Mouse (Mus musculus): Measurements from ENCODE around the gene Gpr153.

GRCm38 (mm10) chr4:152312186-152312585 is 38.2 kb downstream of the Gpr153 start:
- TF ChIP-seq NELFE (IDR thresholded peaks at IDR 0.05; ENCODE audit: low read depth, low read length) = no peak
- TF ChIP-seq EP300 (IDR thresholded peaks at IDR 0.05; ENCODE audit: low read depth in 1 of 2, low read length in 2 of 2) = no peak
- TF ChIP-seq JUND (IDR thresholded peaks at IDR 0.05; ENCODE audit: low read depth, low read length) = no peak
- no peak for TF ChIP-seq MAX (IDR thresholded peaks at IDR 0.05; ENCODE audit: low read length)
- no peak for TF ChIP-seq POLR2A (IDR thresholded peaks at IDR 0.05; ENCODE audit: control insufficient read depth in 1 of 2, insufficient read depth in 1 of 2, low read depth in 1 of 2, low read length in 2 of 2, poor library complexity in 1 of 2)
- TF ChIP-seq USF1 (IDR thresholded peaks at IDR 0.05; ENCODE audit: low read depth, low read length) = no peak
- no peak for TF ChIP-seq CTCF (IDR thresholded peaks at IDR 0.05 in 2 of 3, conservative IDR thresholded peaks at IDR 0.05 in 1 of 3; ENCODE audit: control insufficient read depth in 1 of 3, insufficient read depth in 1 of 3, low read depth in 2 of 3, low read length in 3 of 3, poor library complexity in 1 of 3, severe bottlenecking in 1 of 3)
- no peak for TF ChIP-seq RAD21 (IDR thresholded peaks at IDR 0.05; ENCODE audit: low read depth, low read length)
- TF ChIP-seq E2F4 (IDR thresholded peaks at IDR 0.05; ENCODE audit: borderline replicate concordance, low read depth, low read length) = no peak
- TF ChIP-seq SMC3 (IDR thresholded peaks at IDR 0.05; ENCODE audit: low read depth, low read length) = no peak
- no peak for TF ChIP-seq TCF12 (IDR thresholded peaks at IDR 0.05; ENCODE audit: low read depth, low read length)
- no peak for TF ChIP-seq POLR2AphosphoS2 (IDR thresholded peaks at IDR 0.05; ENCODE audit: low read length)
- no peak for TF ChIP-seq ZKSCAN1 (IDR thresholded peaks at IDR 0.05; ENCODE audit: low read depth, low read length)

Measured in MEL (cell line).